Mouse (Mus musculus): ENCODE measurements at regions not wholly inside any gene's neighbourhood (a gene's known extent, or its start where the extent isn't known, plus 50 kb on each side); places are given as distances from the start of the nearest gene placed in this dataset.

GRCm38 (mm10) chr5:74121861-74122630 lies 53.8 kb upstream of the Usp46 start:
- no peak overlapping the region; the same call in 1 of the 2 replicates for H3K27ac ChIP-seq
- no peaks in the 10 kb centered on the region for H3K9me3 ChIP-seq (replicated peaks)
- peaks cover 18% of the 10 kb centered on the region for H3K4me1 ChIP-seq
- peak; percentile 45 for DNase-seq (ENCODE audit: low spot score)
- no peaks in the 10 kb centered on the region for H3K27me3 ChIP-seq (ENCODE audit: low read depth, poor library complexity, severe bottlenecking)
- 0 out of 2 replicates have a peak, but pooled peaks cover 3% of the 10 kb centered on the region for H3K36me3 ChIP-seq
- WGBS = 77% methylated on average over 9 of the region's 9 CpGs
- no peak overlapping the region for H3K4me3 ChIP-seq

GRCm38 (mm10) chr5:74126015-74126896 lies 58.0 kb upstream of the Usp46 start:
- Histone ChIP-seq H3K4me3 (peak overlapping the region; percentile 44), H3K27ac (peak overlapping the region; percentile 66)
- WGBS = 61% methylated on average over 32 of the region's 32 CpGs

DNA sequence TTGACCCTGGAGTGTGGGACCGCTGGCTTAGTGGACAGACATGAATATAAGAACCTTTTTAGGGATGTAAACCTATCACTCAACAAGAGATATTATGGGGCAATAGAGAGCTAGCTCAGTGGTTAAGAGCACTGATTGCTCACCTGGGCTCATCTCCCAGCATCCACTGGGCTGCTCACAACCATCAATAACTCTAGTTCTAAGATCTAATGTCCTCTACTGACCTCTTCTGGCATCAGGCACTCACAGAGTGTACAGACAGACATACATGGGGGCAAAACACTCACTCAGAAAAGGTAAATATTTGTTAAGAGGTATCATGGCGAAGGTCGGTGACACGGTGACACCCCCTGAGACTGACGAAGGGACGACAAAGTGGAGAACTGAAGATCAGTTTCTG lies 59.3 kb upstream of the Usp46 start:
- H3K9me3 ChIP-seq (replicated peaks) = no peaks in the 10 kb centered on the region
- 0 out of 2 replicates have a peak, but pooled peaks cover 3% of the 10 kb centered on the region for H3K36me3 ChIP-seq
- no peak for DNase-seq (ENCODE audit: low spot score)
- H3K27me3 ChIP-seq (ENCODE audit: low read depth, poor library complexity, severe bottlenecking) = no peaks in the 10 kb centered on the region
- no peak overlapping the region for H3K4me3 ChIP-seq
- H3K27ac ChIP-seq = no peak overlapping the region
- H3K4me1 ChIP-seq = peaks cover 9% of the 10 kb centered on the region; the same call in 1 of the 2 replicates
- 95% methylated on average over 6 of the region's 6 CpGs for WGBS

More at GRCm38 (mm10) chr5:74126015-74126896, 58.0 kb upstream of the Usp46 start:
- H3K36me3 ChIP-seq = 0 out of 2 replicates have a peak, but pooled peaks cover 3% of the 10 kb centered on the region
- no peaks in the 10 kb centered on the region for H3K9me3 ChIP-seq (replicated peaks)
- H3K27me3 ChIP-seq (ENCODE audit: low read depth, poor library complexity, severe bottlenecking) = no peaks in the 10 kb centered on the region
- peak; percentile 68 for DNase-seq (ENCODE audit: low spot score)
- H3K4me1 ChIP-seq = peaks cover 18% of the 10 kb centered on the region

GRCm38 (mm10) chr5:74129636-74130035 lies 61.4 kb upstream of the Usp46 start:
- H3K9me3 ChIP-seq (replicated peaks) = no peaks in the 10 kb centered on the region
- H3K4me3 ChIP-seq = no peak overlapping the region
- H3K27me3 ChIP-seq (ENCODE audit: low read depth, poor library complexity, severe bottlenecking) = no peaks in the 10 kb centered on the region
- no peak overlapping the region for H3K27ac ChIP-seq
- H3K36me3 ChIP-seq = 0 out of 2 replicates have a peak, but pooled peaks cover 3% of the 10 kb centered on the region
- no peak for DNase-seq (ENCODE audit: low spot score)
- peaks cover 9% of the 10 kb centered on the region for H3K4me1 ChIP-seq

DNA sequence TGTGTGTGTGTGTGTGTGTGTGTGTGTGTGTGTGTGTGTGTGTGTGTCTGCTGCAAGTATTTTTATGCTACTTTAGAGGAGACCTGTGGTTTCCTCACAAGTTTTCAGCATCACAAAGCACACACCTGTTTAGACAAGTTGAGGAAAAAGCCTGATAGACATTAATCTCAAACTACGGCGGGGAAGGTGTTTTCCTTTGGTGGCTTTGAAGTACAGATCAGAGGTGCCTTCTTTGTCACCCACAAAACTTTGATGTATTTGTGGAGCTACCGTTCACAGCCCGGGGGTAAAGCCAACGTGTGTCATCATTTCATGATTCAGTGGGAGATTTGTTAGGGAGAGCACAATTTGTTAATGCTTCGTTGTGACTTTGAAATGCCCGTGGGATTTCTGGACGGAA lies 62.4 kb upstream of the Rasl11b start:
- no peak overlapping the region for H3K27ac ChIP-seq
- no peaks in the 10 kb centered on the region for H3K27me3 ChIP-seq (ENCODE audit: low read depth, poor library complexity, severe bottlenecking)
- no peak overlapping the region for H3K4me3 ChIP-seq
- H3K36me3 ChIP-seq = no peaks in the 10 kb centered on the region
- no peak for DNase-seq (ENCODE audit: low spot score)
- no peaks in the 10 kb centered on the region for H3K9me3 ChIP-seq (replicated peaks)
- H3K4me1 ChIP-seq = peaks cover 3% of the 10 kb centered on the region; the same call in 1 of the 2 replicates
- 54% methylated on average over 8 of the region's 8 CpGs for WGBS

GRCm38 (mm10) chr5:74136377-74136776 lies 58.7 kb upstream of the Rasl11b start:
- Histone ChIP-seq H3K27me3 (ENCODE audit: low read depth, poor library complexity, severe bottlenecking) (no peaks in the 10 kb centered on the region), H3K36me3 (no peaks in the 10 kb centered on the region), H3K9me3 (replicated peaks) (no peaks in the 10 kb centered on the region), H3K4me3 (no peak overlapping the region), H3K27ac (no peak overlapping the region), H3K4me1 (peaks cover 5% of the 10 kb centered on the region; the same call in 1 of the 2 replicates)
- WGBS = 80% methylated on average over 5 of the region's 5 CpGs
- DNase-seq (ENCODE audit: low spot score) = no peak

DNA sequence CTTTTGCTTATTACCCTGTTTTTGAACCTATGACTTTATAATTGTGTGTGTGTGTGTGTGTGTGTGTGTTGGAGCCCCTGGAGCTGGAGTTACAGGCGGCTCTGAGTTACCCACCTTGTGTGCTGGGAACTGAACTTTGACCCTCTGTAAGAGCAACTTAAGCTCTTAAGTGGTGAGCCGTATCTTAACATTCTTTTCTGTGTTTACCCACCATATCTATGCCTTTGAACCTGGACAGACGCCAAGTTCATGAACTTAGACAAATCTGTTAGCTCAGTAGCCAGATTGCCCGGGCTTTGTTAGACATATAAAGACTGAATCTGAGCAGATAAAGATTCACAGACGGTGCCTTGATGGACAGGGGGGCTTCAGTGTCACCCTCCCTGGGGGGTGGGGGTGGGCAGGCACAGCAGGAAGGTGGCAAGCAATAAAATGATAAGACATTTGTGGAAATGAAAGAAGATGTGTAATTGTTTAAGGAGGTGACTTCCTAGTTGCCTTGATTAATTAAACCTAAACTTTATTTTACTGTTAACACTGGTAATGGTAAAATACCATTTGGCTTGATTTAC lies 58.1 kb upstream of the Rasl11b start:
- Histone ChIP-seq H3K36me3 (no peaks in the 10 kb centered on the region), H3K9me3 (replicated peaks) (no peaks in the 10 kb centered on the region), H3K4me3 (no peak overlapping the region), H3K4me1 (peaks cover 5% of the 10 kb centered on the region; the same call in 1 of the 2 replicates), H3K27me3 (ENCODE audit: low read depth, poor library complexity, severe bottlenecking) (no peaks in the 10 kb centered on the region), H3K27ac (no peak overlapping the region)
- WGBS = 51% methylated on average over 5 of the region's 5 CpGs
- no peak for DNase-seq (ENCODE audit: low spot score)

- H3K9me3 ChIP-seq (replicated peaks) = no peaks in the 10 kb centered on the region
- WGBS = 92% methylated on average over 4 of the region's 4 CpGs
- H3K4me3 ChIP-seq = no peak overlapping the region
- peaks cover 10% of the 10 kb centered on the region; the same call in 1 of the 2 replicates for H3K4me1 ChIP-seq
- no peaks in the 10 kb centered on the region for H3K36me3 ChIP-seq
- H3K27ac ChIP-seq = no peak overlapping the region
- H3K27me3 ChIP-seq (ENCODE audit: low read depth, poor library complexity, severe bottlenecking) = no peaks in the 10 kb centered on the region
- no peak for DNase-seq (ENCODE audit: low spot score)
These were observed 51.1 kb upstream of the Rasl11b start for GRCm38 (mm10) chr5:74143994-74144393.

DNA sequence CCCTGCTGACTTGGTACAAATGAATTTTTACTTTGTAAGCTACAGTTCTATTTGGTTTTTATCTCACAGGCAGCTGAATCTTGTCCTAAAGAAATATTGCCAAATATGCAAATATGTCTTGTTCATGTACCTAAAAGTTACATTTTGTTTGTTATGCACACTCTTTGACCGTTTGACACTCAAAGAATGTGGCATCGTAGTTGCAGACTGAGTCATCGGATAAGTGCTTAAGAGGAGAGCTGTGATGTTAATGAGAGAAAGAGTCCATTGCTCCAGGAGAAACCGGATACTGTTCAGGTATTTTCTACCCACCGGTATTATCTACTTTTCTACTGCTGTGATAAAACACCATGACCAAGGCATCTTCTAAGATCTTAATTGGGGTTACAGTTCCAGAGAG lies 50.3 kb upstream of the Rasl11b start:
- Histone ChIP-seq H3K9me3 (replicated peaks) (no peaks in the 10 kb centered on the region), H3K4me1 (peaks cover 9% of the 10 kb centered on the region; the same call in 1 of the 2 replicates), H3K36me3 (no peaks in the 10 kb centered on the region), H3K27me3 (ENCODE audit: low read depth, poor library complexity, severe bottlenecking) (no peaks in the 10 kb centered on the region), H3K4me3 (no peak overlapping the region), H3K27ac (no peak overlapping the region)
- 93% methylated on average over 5 of the region's 5 CpGs for WGBS
- no peak for DNase-seq (ENCODE audit: low spot score)
